Comparison of ENCODE assay signal across 9 mouse cellular contexts in genomic region chr7:28383606-28384005, GRCm38 (mm10). TPM values are rescaled to one million over a fixed set of nuclear protein-coding genes. Genes with fewer than 3 reads are reported as not detected.
DNase-seq lines count a peak whose midpoint lies in the region; ATAC-seq and TF ChIP-seq lines count a peak whose summit lies in the region.
"Had no signal": no experiment of that assay in that cellular context is flagged by ENCODE, and none has a peak within 500 bp of the region (broad histone marks: within the 10 kb centered on the region; RNA-seq: fewer than 3 reads in every experiment).

No protein-coding gene starts in this region.

- H3K36me3 ChIP-seq in forebrain, embryonic 10.5 days (replicated peaks): peaks cover 36% of the 10 kb centered on the region
- H3K36me3 ChIP-seq in forebrain, embryonic 15.5 days: peaks cover 27% of the 10 kb centered on the region
- peaks cover under 1% of the 10 kb centered on the region; the same call in 1 of the 2 replicates for H3K36me3 ChIP-seq in liver, embryonic 16.5 days (ENCODE audit: control insufficient read depth, insufficient read depth)
- H3K36me3 ChIP-seq in midbrain, embryonic 13.5 days: peaks cover 31% of the 10 kb centered on the region

- no peak overlapping the region for H3K4me3 ChIP-seq in forebrain, embryonic 10.5 days
- H3K4me3 ChIP-seq in forebrain, embryonic 15.5 days: no peak overlapping the region
- no peak overlapping the region for H3K4me3 ChIP-seq in layer of hippocampus, adult 2 months
- no peak overlapping the region for H3K4me3 ChIP-seq in cortical plate, adult 2 months (ENCODE audit: insufficient read depth, low read length)
- H3K4me3 ChIP-seq in liver, embryonic 16.5 days (ENCODE audit: low read depth, low read length): no peak overlapping the region
- H3K4me3 ChIP-seq in cerebellum, adult 2 months (replicated peaks; ENCODE audit: insufficient read depth, low read depth, low read length): no peak overlapping the region
- no peak overlapping the region for H3K4me3 ChIP-seq in midbrain, embryonic 13.5 days (replicated peaks)
- H3K4me3 ChIP-seq: neural tube, embryonic 15.5 days had no signal

- no peaks in the 10 kb centered on the region for H3K9me3 ChIP-seq in forebrain, embryonic 10.5 days
- H3K9me3 ChIP-seq in forebrain, embryonic 15.5 days: no peaks in the 10 kb centered on the region
- H3K9me3 ChIP-seq in liver, embryonic 16.5 days (replicated peaks; ENCODE audit: control insufficient read depth, low read length): no peaks in the 10 kb centered on the region
- no peaks in the 10 kb centered on the region for H3K9me3 ChIP-seq in midbrain, embryonic 13.5 days
- H3K9me3 ChIP-seq: neural tube, embryonic 15.5 days had no signal

- H3K4me2 ChIP-seq in forebrain, embryonic 15.5 days (replicated peaks): no peak overlapping the region
- H3K4me2 ChIP-seq in liver, embryonic 16.5 days (ENCODE audit: low read depth, low read length): peak overlapping the region; percentile 96; the same call in 1 of the 2 replicates
- H3K4me2 ChIP-seq in midbrain, embryonic 13.5 days (replicated peaks): no peak overlapping the region
- H3K4me2 ChIP-seq: neural tube, embryonic 15.5 days had no signal

- TF ChIP-seq POLR2A in cortical plate, adult 2 months (IDR thresholded peaks at IDR 0.05; ENCODE audit: extremely low read depth, insufficient read depth, low read length): no peak
- no peak for TF ChIP-seq POLR2A in cerebellum, adult 2 months (IDR thresholded peaks at IDR 0.05; ENCODE audit: borderline replicate concordance, insufficient read depth, low read length)

- H3K27ac ChIP-seq in forebrain, embryonic 10.5 days: peak overlapping the region; percentile 89; the same call in 1 of the 2 replicates
- no peak overlapping the region for H3K27ac ChIP-seq in forebrain, embryonic 15.5 days (replicated peaks)
- peak overlapping the region; percentile 82 for H3K27ac ChIP-seq in layer of hippocampus, adult 2 months
- peak overlapping the region; percentile 31 for H3K27ac ChIP-seq in cortical plate, adult 2 months (ENCODE audit: insufficient read depth, low read length)
- H3K27ac ChIP-seq in liver, embryonic 16.5 days (ENCODE audit: low read length): peak overlapping the region; percentile 97
- H3K27ac ChIP-seq in cerebellum, adult 2 months (ENCODE audit: insufficient read depth, low read length): no peak overlapping the region
- no peak overlapping the region for H3K27ac ChIP-seq in midbrain, embryonic 13.5 days
- H3K27ac ChIP-seq: neural tube, embryonic 15.5 days had no signal

- H3K27me3 ChIP-seq in forebrain, embryonic 10.5 days (ENCODE audit: poor library complexity, severe bottlenecking): no peaks in the 10 kb centered on the region
- H3K27me3 ChIP-seq in forebrain, embryonic 15.5 days: no peaks in the 10 kb centered on the region
- H3K27me3 ChIP-seq in liver, embryonic 16.5 days (ENCODE audit: control insufficient read depth, insufficient read depth, low read depth, low read length): no peaks in the 10 kb centered on the region
- H3K27me3 ChIP-seq in cerebellum, adult 2 months (ENCODE audit: control insufficient read depth, insufficient read depth, low read length): no peaks in the 10 kb centered on the region
- H3K27me3 ChIP-seq in midbrain, embryonic 13.5 days: 0 out of 2 replicates have a peak, but pooled peaks cover 6% of the 10 kb centered on the region
- H3K27me3 ChIP-seq: neural tube, embryonic 15.5 days had no signal

- peaks cover 55% of the 10 kb centered on the region for H3K4me1 ChIP-seq in forebrain, embryonic 10.5 days
- peaks cover 32% of the 10 kb centered on the region for H3K4me1 ChIP-seq in forebrain, embryonic 15.5 days
- peaks cover 5% of the 10 kb centered on the region for H3K4me1 ChIP-seq in cortical plate, adult 2 months (ENCODE audit: control insufficient read depth, insufficient read depth, low read length)
- peaks cover 73% of the 10 kb centered on the region for H3K4me1 ChIP-seq in liver, embryonic 16.5 days (ENCODE audit: control insufficient read depth, low read depth, low read length)
- peaks cover 13% of the 10 kb centered on the region for H3K4me1 ChIP-seq in cerebellum, adult 2 months (ENCODE audit: control insufficient read depth, insufficient read depth, low read length)
- peaks cover 37% of the 10 kb centered on the region for H3K4me1 ChIP-seq in midbrain, embryonic 13.5 days (replicated peaks)

- WGBS in forebrain, embryonic 10.5 days: 87% methylated on average over 4 of the region's 4 CpGs
- WGBS in forebrain, embryonic 15.5 days: 87% methylated on average over 4 of the region's 4 CpGs
- WGBS in liver, embryonic 16.5 days (ENCODE audit: insufficient replicate concordance): 46% methylated on average over 4 of the region's 4 CpGs
- 83% methylated on average over 4 of the region's 4 CpGs for WGBS in cerebellum, adult 2 months
- 81% methylated on average over 4 of the region's 4 CpGs for WGBS in midbrain, embryonic 13.5 days

- no peak for ATAC-seq in forebrain, embryonic 15.5 days (replicated peaks)
- no peak for ATAC-seq in liver, embryonic 16.5 days (ENCODE audit: low read depth)
- ATAC-seq in midbrain, embryonic 13.5 days: no peak

- no peak for TF ChIP-seq CTCF in layer of hippocampus, adult 2 months (conservative IDR thresholded peaks at IDR 0.05)
- no peak for TF ChIP-seq CTCF in cortical plate, adult 2 months (IDR thresholded peaks at IDR 0.05; ENCODE audit: extremely low read depth, insufficient read depth, low read length)
- TF ChIP-seq CTCF in cerebellum, adult 2 months (IDR thresholded peaks at IDR 0.05; ENCODE audit: borderline replicate concordance, insufficient read depth, low read depth, low read length): no peak

- no peak for DNase-seq in forebrain, embryonic 10.5 days (ENCODE audit: extremely low spot score, low spot score)
- no peak for DNase-seq in layer of hippocampus, adult 2 months (ENCODE audit: low spot score in 2 of 2)
- DNase-seq in layer of hippocampus, adult 9-10 months (ENCODE audit: low spot score): no peak
- DNase-seq in cerebellum, adult 2 months: no peak

- no peak overlapping the region for H3K9ac ChIP-seq in forebrain, embryonic 15.5 days (replicated peaks)
- H3K9ac ChIP-seq in liver, embryonic 16.5 days (ENCODE audit: low read depth, low read length): peak overlapping the region; percentile 4; the same call in 1 of the 2 replicates
- no peak overlapping the region for H3K9ac ChIP-seq in midbrain, embryonic 13.5 days (replicated peaks)
- H3K9ac ChIP-seq: neural tube, embryonic 15.5 days had no signal

RNA-seq across cellular contexts. Expression of gene Zfp36, which starts 3.6 kb away (rescaled TPM):
- 4.5 TPM in 2 replicates for polyA plus RNA-seq in forebrain, embryonic 10.5 days (2016; fragmentation: Nextera tagmentation; extraction: Ambion mirVana)
- 5.6 and 5.7 TPM in 2 replicates for polyA plus RNA-seq in forebrain, embryonic 15.5 days (2015; fragmentation: Nextera tagmentation; extraction: Ambion mirVana)
- total RNA-seq in layer of hippocampus, adult 2 months (2021): 1 to 10 TPM; 2.0 to 3.2 TPM
- polyA plus RNA-seq in cortical plate, adult 2 months (2012; rRNA removed): 3.6 and 3.8 TPM in 2 replicates
- polyA plus RNA-seq in liver, embryonic 16.5 days (2015; fragmentation: Nextera tagmentation; extraction: Ambion mirVana): 7.9 and 10.8 TPM in 2 replicates
- polyA plus RNA-seq in cerebellum, adult 2 months (2012; rRNA removed): 3.7 and 3.9 TPM in 2 replicates
- polyA plus RNA-seq in midbrain, embryonic 13.5 days (2015; fragmentation: Nextera tagmentation; extraction: Ambion mirVana): 3.1 and 4.2 TPM in 2 replicates

RNA-seq across cellular contexts. Expression of gene Med29, which starts 8.9 kb away (rescaled TPM):
- polyA plus RNA-seq in forebrain, embryonic 10.5 days (2016; fragmentation: Nextera tagmentation; extraction: Ambion mirVana): 60.3 and 60.6 TPM in 2 replicates
- 44.6 and 46.9 TPM in 2 replicates for polyA plus RNA-seq in forebrain, embryonic 15.5 days (2015; fragmentation: Nextera tagmentation; extraction: Ambion mirVana)
- total RNA-seq in layer of hippocampus, adult 2 months (2021): 10 to 100 TPM; 17.7 to 18.7 TPM
- 38.6 and 42.6 TPM in 2 replicates for polyA plus RNA-seq in cortical plate, adult 2 months (2012; rRNA removed)
- 20.5 and 21.6 TPM in 2 replicates for polyA plus RNA-seq in liver, embryonic 16.5 days (2015; fragmentation: Nextera tagmentation; extraction: Ambion mirVana)
- polyA plus RNA-seq in cerebellum, adult 2 months (2012; rRNA removed): 47.9 and 49.5 TPM in 2 replicates
- 43.4 and 49.5 TPM in 2 replicates for polyA plus RNA-seq in midbrain, embryonic 13.5 days (2015; fragmentation: Nextera tagmentation; extraction: Ambion mirVana)

RNA-seq across cellular contexts. Expression of gene Paf1, which starts 9.1 kb away (rescaled TPM):
- polyA plus RNA-seq in forebrain, embryonic 10.5 days (2016; fragmentation: Nextera tagmentation; extraction: Ambion mirVana): 82.3 and 95.9 TPM in 2 replicates
- polyA plus RNA-seq in forebrain, embryonic 15.5 days (2015; fragmentation: Nextera tagmentation; extraction: Ambion mirVana): 98.0 and 106 TPM in 2 replicates
- total RNA-seq in layer of hippocampus, adult 2 months (2021): 10 to 100 TPM; 68.4 to 79.0 TPM
- 101 and 108 TPM in 2 replicates for polyA plus RNA-seq in cortical plate, adult 2 months (2012; rRNA removed)
- polyA plus RNA-seq in liver, embryonic 16.5 days (2015; fragmentation: Nextera tagmentation; extraction: Ambion mirVana): 24.7 and 25.8 TPM in 2 replicates
- 104 and 124 TPM in 2 replicates for polyA plus RNA-seq in cerebellum, adult 2 months (2012; rRNA removed)
- 97.9 and 99.2 TPM in 2 replicates for polyA plus RNA-seq in midbrain, embryonic 13.5 days (2015; fragmentation: Nextera tagmentation; extraction: Ambion mirVana)

RNA-seq across cellular contexts. Expression of gene Plekhg2, which starts 11.2 kb away (rescaled TPM):
- 75.5 and 84.4 TPM in 2 replicates for polyA plus RNA-seq in forebrain, embryonic 10.5 days (2016; fragmentation: Nextera tagmentation; extraction: Ambion mirVana)
- polyA plus RNA-seq in forebrain, embryonic 15.5 days (2015; fragmentation: Nextera tagmentation; extraction: Ambion mirVana): 42.8 and 47.8 TPM in 2 replicates
- 1 to 10 TPM; 5.9 to 6.8 TPM for total RNA-seq in layer of hippocampus, adult 2 months (2021)
- polyA plus RNA-seq in cortical plate, adult 2 months (2012; rRNA removed): 3.5 and 4.2 TPM in 2 replicates
- 4.8 and 6.3 TPM in 2 replicates for polyA plus RNA-seq in liver, embryonic 16.5 days (2015; fragmentation: Nextera tagmentation; extraction: Ambion mirVana)
- 4.2 and 4.3 TPM in 2 replicates for polyA plus RNA-seq in cerebellum, adult 2 months (2012; rRNA removed)
- 34.5 and 37.6 TPM in 2 replicates for polyA plus RNA-seq in midbrain, embryonic 13.5 days (2015; fragmentation: Nextera tagmentation; extraction: Ambion mirVana)

RNA-seq across cellular contexts. Expression of gene Rps16, which starts 33.2 kb away (rescaled TPM):
- 939 and 976 TPM in 2 replicates for polyA plus RNA-seq in forebrain, embryonic 10.5 days (2016; fragmentation: Nextera tagmentation; extraction: Ambion mirVana)
- 514 and 544 TPM in 2 replicates for polyA plus RNA-seq in forebrain, embryonic 15.5 days (2015; fragmentation: Nextera tagmentation; extraction: Ambion mirVana)
- 100 to 1,000 TPM; 490 to 496 TPM for total RNA-seq in layer of hippocampus, adult 2 months (2021)
- polyA plus RNA-seq in cortical plate, adult 2 months (2012; rRNA removed): 648 and 653 TPM in 2 replicates
- 531 and 598 TPM in 2 replicates for polyA plus RNA-seq in liver, embryonic 16.5 days (2015; fragmentation: Nextera tagmentation; extraction: Ambion mirVana)
- polyA plus RNA-seq in cerebellum, adult 2 months (2012; rRNA removed): 510 and 514 TPM in 2 replicates
- 531 and 537 TPM in 2 replicates for polyA plus RNA-seq in midbrain, embryonic 13.5 days (2015; fragmentation: Nextera tagmentation; extraction: Ambion mirVana)

Comparison
In these comparisons a context has a peak if more than half of its experiments do, and no peak if none do; other contexts are left out.
1. H3K27ac ChIP-seq: peak in forebrain, embryonic 10.5 days (single experiment), layer of hippocampus, adult 2 months (single experiment), cortical plate, adult 2 months (single experiment) and liver, embryonic 16.5 days (single experiment); none in forebrain, embryonic 15.5 days (single experiment), cerebellum, adult 2 months (single experiment) and midbrain, embryonic 13.5 days (single experiment).